ENCODE assay signal across 9 mouse cellular contexts in the genomic region with DNA sequence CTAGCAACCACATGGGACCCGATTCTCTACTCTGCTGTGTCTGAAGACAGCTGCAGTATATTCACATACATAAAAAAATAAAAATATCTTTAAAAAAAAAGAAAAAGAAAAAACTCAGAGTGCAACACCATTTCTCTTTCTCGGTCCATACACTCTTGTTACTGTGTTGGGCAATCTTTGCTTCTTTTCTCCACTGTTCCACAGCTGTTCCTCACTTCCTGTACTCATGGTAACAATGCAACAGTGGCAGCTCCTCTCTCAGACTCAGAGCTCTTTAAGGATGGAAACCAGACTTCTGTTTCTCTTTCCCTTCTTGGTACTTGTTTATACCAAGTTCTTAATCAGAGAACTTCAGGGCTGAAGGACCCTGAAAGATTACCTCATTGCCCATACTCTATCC. TPM values are rescaled to one million over a fixed set of nuclear protein-coding genes. Genes with fewer than 3 reads are reported as not detected.
DNase-seq lines count a peak whose midpoint lies in the region; ATAC-seq and TF ChIP-seq lines count a peak whose summit lies in the region.
"Had no signal": no experiment of that assay in that cellular context is flagged by ENCODE, and none has a peak within 500 bp of the region (broad histone marks: within the 10 kb centered on the region; RNA-seq: fewer than 3 reads in every experiment).

No protein-coding gene starts in this region.

- H3K4me2 ChIP-seq in liver, embryonic 11.5 days, result peak overlapping the region; percentile 78
- H3K4me2 ChIP-seq in stomach, postnatal 0 days (replicated peaks; ENCODE audit: low read depth), result peak overlapping the region; percentile 61

- peak overlapping the region; percentile 99 for H3K4me3 ChIP-seq in cerebellum, adult 2 months (replicated peaks; ENCODE audit: insufficient read depth, low read depth, low read length)
- peak overlapping the region; percentile 92; the same call in 1 of the 2 replicates for H3K4me3 ChIP-seq in testis, adult 2 months (ENCODE audit: control insufficient read depth, low read depth, low read length)
- peak overlapping the region; percentile 88 for H3K4me3 ChIP-seq in liver, embryonic 11.5 days (ENCODE audit: low read depth, low read length)
- peak overlapping the region; percentile 89 for H3K4me3 ChIP-seq in stomach, postnatal 0 days (ENCODE audit: low read depth, low read length)

- no peak for TF ChIP-seq POLR2A in cerebellum, adult 2 months (IDR thresholded peaks at IDR 0.05; ENCODE audit: borderline replicate concordance, insufficient read depth, low read length)
- no peak for TF ChIP-seq POLR2A in testis, adult 2 months (IDR thresholded peaks at IDR 0.05; ENCODE audit: control insufficient read depth, low read depth, low read length)

- H3K9me3 ChIP-seq in liver, embryonic 11.5 days (ENCODE audit: control insufficient read depth, low read length), result no peaks in the 10 kb centered on the region
- H3K9me3 ChIP-seq in stomach, postnatal 0 days (ENCODE audit: control insufficient read depth, low read length), result no peaks in the 10 kb centered on the region

- H3K27ac ChIP-seq in cerebellum, adult 2 months (ENCODE audit: insufficient read depth, low read length), result no peak overlapping the region
- no peak overlapping the region for H3K27ac ChIP-seq in testis, adult 2 months (ENCODE audit: control insufficient read depth, insufficient read depth, low read depth, low read length)
- no peak overlapping the region for H3K27ac ChIP-seq in liver, embryonic 11.5 days (ENCODE audit: low read depth, low read length)
- H3K27ac ChIP-seq in stomach, postnatal 0 days (replicated peaks), result no peak overlapping the region

- WGBS in cerebellum, adult 2 months, result 83% methylated on average over 2 of the region's 2 CpGs
- WGBS in liver, embryonic 11.5 days, result 81% methylated on average over 2 of the region's 2 CpGs
- 63% methylated on average over 2 of the region's 2 CpGs for WGBS in stomach, postnatal 0 days

- peaks cover 8% of the 10 kb centered on the region for H3K4me1 ChIP-seq in cerebellum, adult 2 months (ENCODE audit: control insufficient read depth, insufficient read depth, low read length)
- no peaks in the 10 kb centered on the region for H3K4me1 ChIP-seq in testis, adult 2 months (ENCODE audit: control insufficient read depth, insufficient read depth, low read length)
- H3K4me1 ChIP-seq in liver, embryonic 11.5 days (replicated peaks; ENCODE audit: control insufficient read depth, insufficient read depth, low read length), result peaks cover 11% of the 10 kb centered on the region
- no peaks in the 10 kb centered on the region; the same call in 1 of the 2 replicates for H3K4me1 ChIP-seq in stomach, postnatal 0 days (replicated peaks; ENCODE audit: control insufficient read depth, insufficient read depth)

- TF ChIP-seq CTCF in cerebellum, adult 2 months (IDR thresholded peaks at IDR 0.05; ENCODE audit: borderline replicate concordance, insufficient read depth, low read depth, low read length), result no peak
- TF ChIP-seq CTCF in testis, adult 2 months (IDR thresholded peaks at IDR 0.05; ENCODE audit: control insufficient read depth, insufficient read depth, insufficient replicate concordance, low read depth, low read length), result no peak
- no peak for TF ChIP-seq CTCF in stomach, postnatal 0 days (IDR thresholded peaks at IDR 0.05; ENCODE audit: low read depth)

- ATAC-seq in liver, embryonic 11.5 days (replicated peaks; ENCODE audit: low FRiP score), result no peak
- ATAC-seq in stomach, postnatal 0 days (ENCODE audit: low FRiP score, low TSS enrichment), result no peak

- no peaks in the 10 kb centered on the region for H3K27me3 ChIP-seq in cerebellum, adult 2 months (ENCODE audit: control insufficient read depth, insufficient read depth, low read length)
- H3K27me3 ChIP-seq in testis, adult 2 months (ENCODE audit: control insufficient read depth, insufficient read depth, low read length), result no peaks in the 10 kb centered on the region
- H3K27me3 ChIP-seq in liver, embryonic 11.5 days (replicated peaks; ENCODE audit: control insufficient read depth, insufficient read depth, low read length), result no peaks in the 10 kb centered on the region
- H3K27me3 ChIP-seq in stomach, postnatal 0 days (ENCODE audit: control insufficient read depth, insufficient read depth, low read length), result no peaks in the 10 kb centered on the region

- no peak for TF ChIP-seq EP300 in stomach, postnatal 0 days (optimal IDR thresholded peaks at IDR 0.05)

- peak overlapping the region; percentile 95 for H3K9ac ChIP-seq in liver, embryonic 11.5 days (ENCODE audit: low read depth, low read length)
- H3K9ac ChIP-seq in stomach, postnatal 0 days (ENCODE audit: low read length), result no peak overlapping the region

- DNase-seq in cerebellum, adult 2 months, result no peak
- no peak for DNase-seq in cerebellum, adult 11-12 months
- no peak for DNase-seq in testis, postnatal 10 days (ENCODE audit: low spot score)
- no peak for DNase-seq in liver, embryonic 11.5 days (ENCODE audit: low spot score)
- no peak for DNase-seq in stomach, postnatal 0 days (ENCODE audit: low spot score)
- no peak for DNase-seq in urinary bladder, postnatal 10 days (ENCODE audit: low spot score)
- DNase-seq in left cerebral cortex, postnatal 25 days (ENCODE audit: low spot score in 2 of 2), result no peak
- DNase-seq: cerebellum, adult 18-20 months had no signal

- intact Hi-C loops in left cerebral cortex, postnatal 25 days (cut with DNase I), result loop anchor here (5.0 kb wide), 1 partner anchor 36 kb away; no protein-coding TSS in a partner anchor

- H3K36me3 ChIP-seq in testis, adult 2 months (ENCODE audit: control insufficient read depth, insufficient read depth, low read length), result no peaks in the 10 kb centered on the region; the same call in none of the 2 replicates
- peaks cover 25% of the 10 kb centered on the region for H3K36me3 ChIP-seq in liver, embryonic 11.5 days (ENCODE audit: control insufficient read depth, insufficient read depth, low read length)
- H3K36me3 ChIP-seq in stomach, postnatal 0 days (ENCODE audit: control insufficient read depth, insufficient read depth, low read length), result peaks cover 6% of the 10 kb centered on the region; the same call in 1 of the 2 replicates

RNA-seq across cellular contexts. Expression of a gene that starts 1.1 kb away (rescaled TPM):
- 33.1 and 33.7 TPM in 2 replicates for polyA plus RNA-seq in cerebellum, adult 2 months (2012; rRNA removed)
- 34.5 and 35.5 TPM in 2 replicates for polyA plus RNA-seq in testis, adult 2 months (2012; rRNA removed)
- 32.6 and 34.4 TPM in 2 replicates for polyA plus RNA-seq in liver, embryonic 11.5 days (2014; fragmentation: Nextera tagmentation; extraction: Ambion mirVana)
- polyA plus RNA-seq in stomach, postnatal 0 days (2015; fragmentation: Nextera tagmentation; extraction: Ambion mirVana), result 16.4 and 18.4 TPM in 2 replicates
- 10 to 100 TPM; 40.1 to 43.1 TPM for total RNA-seq in left cerebral cortex, postnatal 25 days (2021)

RNA-seq across cellular contexts. Expression of a gene that starts 1.2 kb away (rescaled TPM):
- 278 and 280 TPM in 2 replicates for polyA plus RNA-seq in cerebellum, adult 2 months (2012; rRNA removed)
- 139 and 170 TPM in 2 replicates for polyA plus RNA-seq in testis, adult 2 months (2012; rRNA removed)
- polyA plus RNA-seq in liver, embryonic 11.5 days (2014; fragmentation: Nextera tagmentation; extraction: Ambion mirVana), result 223 and 236 TPM in 2 replicates
- polyA plus RNA-seq in stomach, postnatal 0 days (2015; fragmentation: Nextera tagmentation; extraction: Ambion mirVana), result 224 and 230 TPM in 2 replicates
- 100 to 1,000 TPM; 234 to 246 TPM for total RNA-seq in left cerebral cortex, postnatal 25 days (2021)

RNA-seq across cellular contexts. Expression of a gene that starts 17.7 kb away (rescaled TPM):
- 234 and 254 TPM in 2 replicates for polyA plus RNA-seq in cerebellum, adult 2 months (2012; rRNA removed)
- 390 and 487 TPM in 2 replicates for polyA plus RNA-seq in testis, adult 2 months (2012; rRNA removed)
- 6.6 and 6.9 TPM in 2 replicates for polyA plus RNA-seq in liver, embryonic 11.5 days (2014; fragmentation: Nextera tagmentation; extraction: Ambion mirVana)
- polyA plus RNA-seq in stomach, postnatal 0 days (2015; fragmentation: Nextera tagmentation; extraction: Ambion mirVana), result 19.4 and 20.7 TPM in 2 replicates
- total RNA-seq in left cerebral cortex, postnatal 25 days (2021), result 100 to 1,000 TPM; 274 to 275 TPM

RNA-seq across cellular contexts. Expression of a gene that starts 36.8 kb away (rescaled TPM):
- polyA plus RNA-seq in cerebellum, adult 2 months (2012; rRNA removed), result 91.1 and 95.2 TPM in 2 replicates
- 19.1 and 19.8 TPM in 2 replicates for polyA plus RNA-seq in testis, adult 2 months (2012; rRNA removed)
- 78.1 and 90.5 TPM in 2 replicates for polyA plus RNA-seq in liver, embryonic 11.5 days (2014; fragmentation: Nextera tagmentation; extraction: Ambion mirVana)
- 31.0 and 33.7 TPM in 2 replicates for polyA plus RNA-seq in stomach, postnatal 0 days (2015; fragmentation: Nextera tagmentation; extraction: Ambion mirVana)
- total RNA-seq in left cerebral cortex, postnatal 25 days (2021), result 100 to 1,000 TPM; 151 to 155 TPM

RNA-seq across cellular contexts. Expression of a gene that starts 56.4 kb away (rescaled TPM):
- polyA plus RNA-seq in cerebellum, adult 2 months (2012; rRNA removed), result 245 and 249 TPM in 2 replicates
- 352 and 495 TPM in 2 replicates for polyA plus RNA-seq in testis, adult 2 months (2012; rRNA removed)
- polyA plus RNA-seq in liver, embryonic 11.5 days (2014; fragmentation: Nextera tagmentation; extraction: Ambion mirVana), result 218 and 231 TPM in 2 replicates
- 151 and 155 TPM in 2 replicates for polyA plus RNA-seq in stomach, postnatal 0 days (2015; fragmentation: Nextera tagmentation; extraction: Ambion mirVana)
- total RNA-seq in left cerebral cortex, postnatal 25 days (2021), result 100 to 1,000 TPM; 114 to 123 TPM

Comparison
In these comparisons a context has a peak if more than half of its experiments do, and no peak if none do; other contexts are left out.
1. RNA of a gene that starts 17.7 kb away (polyA plus RNA-seq): 390 to 487 TPM in testis, adult 2 months and 234 to 254 TPM in cerebellum, adult 2 months; 19.4 to 20.7 TPM in stomach, postnatal 0 days and 6.6 to 6.9 TPM in liver, embryonic 11.5 days; every median in the first group is over 10 times any median in the second.
2. Peak in every context shown above with its lines, with median percentiles within 50 percentile points of each other: H3K4me3 ChIP-seq.